Mouse (Mus musculus): ENCODE data around the gene Mesp2.

The Mesp2 gene

DNA sequence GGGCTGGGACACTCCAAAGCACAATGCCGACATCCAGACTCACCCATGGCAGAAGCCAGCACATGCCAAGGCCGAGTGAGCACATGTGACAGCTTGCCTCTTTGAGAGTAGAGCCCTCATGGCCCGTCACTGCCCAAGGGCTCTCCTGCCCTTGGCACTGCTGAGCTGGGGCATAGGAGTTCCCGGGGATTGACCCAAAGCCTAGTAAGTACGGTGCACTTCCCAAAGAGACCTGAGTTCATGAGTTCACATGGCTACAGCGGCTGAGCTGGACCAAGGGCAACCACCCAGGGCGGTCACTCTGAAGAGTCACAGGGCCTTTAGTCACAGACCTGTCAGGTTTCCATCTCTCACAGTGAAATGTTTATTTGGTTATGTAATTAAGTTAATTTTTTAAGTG is 2.0 kb upstream of the Mesp2 start:
- DNase-seq (ENCODE audit: low spot score): no peak

- DNase-seq (ENCODE audit: low spot score): no peak
Measured at GRCm38 (mm10) chr7:79813409-79813808, 2.9 kb downstream of the Mesp2 start.

DNA sequence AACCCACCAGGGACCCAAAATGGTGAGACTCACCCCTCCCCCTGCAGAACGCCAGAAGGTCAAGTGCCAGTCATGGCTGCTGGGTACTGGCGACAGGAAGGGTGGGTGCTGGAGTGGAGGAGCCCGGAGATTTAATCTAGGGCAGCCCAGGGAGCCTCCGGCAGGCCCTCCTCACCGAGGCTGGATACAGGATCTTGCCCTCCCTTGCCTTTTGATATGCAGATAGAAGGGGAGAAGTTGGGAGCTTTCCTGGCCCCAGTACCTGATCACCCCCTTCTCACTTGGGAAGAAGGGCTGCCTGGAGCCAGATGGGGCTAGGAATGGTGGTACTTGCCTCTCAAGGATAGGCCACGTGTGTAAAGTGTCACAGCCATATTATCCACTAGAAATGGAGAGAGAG is 7.8 kb downstream of the Mesp2 start:
- DNase-seq (ENCODE audit: low spot score): no peak

DNA sequence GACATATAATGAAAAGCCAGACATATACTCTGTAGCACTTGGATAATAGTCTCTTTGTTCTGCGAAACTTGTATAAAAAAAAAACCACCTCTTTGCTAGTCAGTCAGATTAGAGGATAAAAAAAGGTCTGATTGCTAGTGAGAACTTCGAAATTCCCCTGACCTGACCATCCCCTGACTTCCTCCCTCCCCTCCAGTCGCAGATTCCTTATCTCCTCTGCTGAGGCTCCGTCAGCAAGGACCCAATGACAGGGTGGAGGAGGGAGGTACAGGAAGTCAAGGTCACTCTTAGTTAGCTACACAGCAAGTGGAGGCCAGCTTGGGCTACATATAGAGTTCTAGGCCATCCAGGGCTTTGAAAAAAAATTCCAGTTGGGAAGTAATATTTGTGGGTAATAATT is 9.0 kb downstream of the Mesp2 start:
- DNase-seq (ENCODE audit: low spot score): no peak

- no peak for DNase-seq (ENCODE audit: low spot score)
Measured at GRCm38 (mm10) chr7:79819996-79820395, 9.5 kb downstream of the Mesp2 start.

GRCm38 (mm10) chr7:79822092-79822695 is 11.7 kb downstream of the Mesp2 start:
- no peak for DNase-seq (ENCODE audit: low spot score)

DNA sequence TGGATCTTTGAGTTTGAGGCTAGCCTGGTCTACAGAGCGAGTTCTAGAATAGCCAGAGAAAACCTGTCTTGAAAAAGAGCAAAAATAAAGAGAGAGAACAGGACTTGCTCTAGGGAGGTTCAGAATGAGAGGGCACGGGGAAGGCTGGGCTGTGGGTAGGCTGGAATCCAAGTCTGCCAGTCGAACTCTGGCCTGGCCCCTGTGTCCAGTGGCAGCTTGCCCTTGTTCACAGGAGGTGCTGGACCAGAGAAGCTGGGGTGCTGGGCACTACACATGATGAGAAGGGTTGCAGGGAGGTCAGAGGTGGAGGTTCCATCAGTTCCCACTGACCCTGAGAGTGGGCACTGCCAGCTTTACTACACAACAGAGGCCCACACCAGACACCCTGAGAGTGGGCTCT is 17.8 kb downstream of the Mesp2 start:
- no peak for DNase-seq (ENCODE audit: low spot score)

DNA sequence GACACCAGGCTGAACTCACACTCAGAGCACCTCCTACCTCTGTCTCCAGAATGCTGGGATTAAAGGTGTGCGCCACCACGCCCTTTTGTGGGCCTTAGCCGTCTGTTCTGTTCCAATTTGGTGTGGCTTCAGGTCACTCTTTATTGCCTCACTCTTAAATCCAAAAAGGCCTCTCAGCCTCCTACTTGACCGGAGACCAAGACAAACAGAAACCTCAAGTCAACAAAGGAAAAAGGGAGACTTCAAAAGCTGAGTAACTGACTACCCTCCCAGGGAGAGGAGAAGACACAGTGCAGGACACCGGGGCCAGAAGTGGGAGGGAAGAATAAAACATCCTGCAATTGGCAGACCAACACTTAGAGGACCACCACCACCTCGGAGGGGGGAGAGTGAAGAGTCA is 20.6 kb downstream of the Mesp2 start:
- no peak for DNase-seq (ENCODE audit: low spot score)

GRCm38 (mm10) chr7:79831585-79831984 is 21.1 kb downstream of the Mesp2 start:
- DNase-seq (ENCODE audit: low spot score): no peak

DNA sequence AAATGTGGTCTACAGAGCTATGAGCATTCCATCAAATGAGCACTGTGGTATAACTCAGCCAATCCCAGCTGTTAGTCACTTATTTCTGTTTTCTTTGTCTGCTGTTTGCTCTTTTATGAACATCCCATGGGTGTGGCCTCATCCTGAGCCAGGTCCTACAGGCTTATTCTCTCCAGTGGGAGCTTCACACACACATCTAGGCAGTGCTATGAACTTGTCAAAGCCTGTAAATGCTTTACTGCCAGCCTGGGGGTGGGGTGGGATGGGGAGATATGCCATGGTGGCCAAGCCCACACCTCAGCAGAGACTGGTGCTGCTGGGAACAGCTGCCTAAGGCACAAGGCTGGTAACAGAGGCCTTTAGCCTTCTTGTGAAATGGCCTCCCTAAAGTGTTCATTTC is 22.5 kb downstream of the Mesp2 start:
- DNase-seq (ENCODE audit: low spot score): no peak

DNA sequence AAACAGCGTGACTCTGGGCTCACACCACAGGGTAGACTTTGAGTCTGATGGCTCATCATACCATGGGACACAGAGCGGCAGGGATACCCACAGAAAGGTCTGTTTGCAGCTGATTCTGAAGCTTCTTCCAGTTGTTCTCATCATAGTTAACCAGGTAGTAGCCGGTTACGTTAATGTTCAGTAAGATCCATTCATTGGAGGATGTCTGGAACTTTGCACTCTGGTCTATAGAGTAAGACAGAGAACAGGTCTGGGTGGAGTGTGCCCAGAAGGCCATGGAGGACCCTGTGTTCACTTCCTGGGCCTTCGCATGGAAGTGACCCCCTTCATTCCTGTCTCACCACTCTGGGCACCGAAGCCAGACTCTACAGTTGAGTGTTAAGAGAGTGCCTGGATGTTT is 24.7 kb downstream of the Mesp2 start:
- DNase-seq (ENCODE audit: low spot score): no peak

DNA sequence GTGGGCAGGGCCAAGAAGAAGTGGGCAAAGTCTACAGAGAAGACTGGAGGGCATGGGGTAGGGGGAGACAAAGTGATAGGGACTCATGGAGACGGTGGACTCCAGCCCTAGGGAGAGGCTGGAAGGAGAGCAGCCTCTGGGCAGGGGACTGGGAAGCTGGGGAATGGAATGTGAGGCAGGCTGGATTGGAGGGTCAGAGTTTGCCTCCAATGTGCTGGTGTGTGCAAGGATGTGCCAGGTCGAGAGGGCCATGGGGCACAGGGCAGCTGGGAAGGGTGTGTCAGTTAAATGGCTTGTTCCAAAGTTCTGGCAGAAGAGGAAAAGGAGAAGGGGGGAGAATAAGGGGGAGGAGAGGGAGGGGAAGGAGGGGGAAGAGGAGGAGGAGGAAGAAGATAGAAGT is 26.7 kb downstream of the Mesp2 start:
- no peak for DNase-seq (ENCODE audit: low spot score)

DNA sequence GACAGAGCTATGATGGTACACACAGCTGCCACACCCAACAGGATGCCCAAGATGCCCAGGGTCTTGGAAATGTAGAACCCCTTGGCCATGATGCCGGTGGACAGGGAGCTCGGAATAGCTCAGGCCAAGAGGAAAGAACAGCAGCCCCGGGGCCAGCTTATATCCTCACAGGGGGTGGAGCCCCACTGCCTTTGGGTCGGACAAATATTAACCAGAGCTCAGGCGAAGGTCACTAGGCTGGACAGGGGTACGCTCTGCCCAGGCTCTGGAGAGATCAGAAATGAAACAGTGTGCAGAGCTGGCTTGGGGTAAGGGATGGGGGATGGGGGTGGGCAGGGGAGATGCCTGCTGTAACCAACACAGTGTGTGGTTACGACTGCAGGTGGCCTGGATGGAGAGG is 31.6 kb downstream of the Mesp2 start:
- no peak for DNase-seq (ENCODE audit: low spot score)

GRCm38 (mm10) chr7:79844090-79844802 is 33.7 kb downstream of the Mesp2 start:
- no peak for DNase-seq (ENCODE audit: low spot score)

DNA sequence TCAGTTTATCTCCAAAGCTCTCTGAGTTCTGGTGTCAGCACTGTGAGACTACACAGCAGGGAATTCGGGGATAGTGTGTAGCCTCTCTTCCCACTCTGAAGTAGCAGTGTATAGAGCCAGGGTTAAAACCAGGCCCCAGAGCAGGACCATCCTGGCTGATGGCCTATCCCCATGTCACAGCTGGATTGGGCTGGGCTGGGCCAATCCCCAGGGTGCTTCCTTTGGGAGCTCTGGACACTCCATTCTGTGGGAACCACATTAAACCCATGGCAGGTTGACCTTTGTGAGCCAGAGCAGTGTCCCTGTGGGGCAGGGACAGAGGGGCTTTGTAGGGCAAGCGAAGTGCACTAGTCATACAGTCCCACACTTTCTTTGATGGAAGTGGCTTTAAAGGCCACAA is 35.8 kb downstream of the Mesp2 start:
- no peak for DNase-seq (ENCODE audit: low spot score)

GRCm38 (mm10) chr7:79847456-79848451 is 37.2 kb downstream of the Mesp2 start:
- peak; percentile 56 for DNase-seq (ENCODE audit: low spot score)

GRCm38 (mm10) chr7:79856305-79856704 is 45.8 kb downstream of the Mesp2 start:
- no peak for DNase-seq (ENCODE audit: low spot score)

- DNase-seq (ENCODE audit: low spot score): no peak
Measured at GRCm38 (mm10) chr7:79858202-79858934, 47.8 kb downstream of the Mesp2 start.

- DNase-seq (ENCODE audit: low spot score): no peak
Measured at GRCm38 (mm10) chr7:79858956-79859630, 48.6 kb downstream of the Mesp2 start.

- DNase-seq (ENCODE audit: low spot score): no peak
Measured at GRCm38 (mm10) chr7:79860811-79861210, 50.3 kb downstream of the Mesp2 start, which contains the start of gene Anpep. TSS of gene Anpep (minus strand) at chr7:79861059.

- DNase-seq (ENCODE audit: low spot score): no peak
Measured at GRCm38 (mm10) chr7:79861794-79862193, 51.3 kb downstream of the Mesp2 start.

All from testis, postnatal 10 days (tissue).